ENCODE assay signal across 12 mouse cellular contexts in genomic region chr13:29913606-29914005, GRCm38 (mm10).
"Had no signal": no experiment of that assay in that cellular context is flagged by ENCODE, and none has a peak within 500 bp of the region (broad histone marks: within the 10 kb centered on the region; RNA-seq: fewer than 3 reads in every experiment).

No protein-coding gene starts in this region.

- DNase-seq: kidney, postnatal 25 days; layer of hippocampus, adult 9-11 months; liver, embryonic 13.5 days; lung, adult 2 months; lung, postnatal 14 days; lung, postnatal 4 days; midbrain, embryonic 14.5 days; thymus, adult 2 months; thymus, postnatal 14 days; thymus, postnatal 4 days had no signal

- H3K4me3 ChIP-seq: layer of hippocampus, adult 2 months; liver, embryonic 13.5 days had no signal

- H3K27ac ChIP-seq: kidney, postnatal 0 days; layer of hippocampus, adult 2 months; liver, embryonic 13.5 days had no signal

- H3K27me3 ChIP-seq: liver, embryonic 13.5 days had no signal

- H3K9me3 ChIP-seq: liver, embryonic 13.5 days had no signal

- H3K4me1 ChIP-seq: liver, embryonic 13.5 days had no signal
